Mouse (Mus musculus): ENCODE data around the gene Krt78. TPM values are rescaled to one million over a fixed set of nuclear protein-coding genes. Genes with fewer than 3 reads are reported as not detected.
A peak's percentile ranks its signal among the peaks of the same experiment; 100 is the strongest.
"Not testable (repeated sequence)": the region's sequence is repeated elsewhere in the genome, so short reads cannot be mapped to it uniquely, and the experiment has no call there.

Gene Krt78
- 0.05 and 32.9 TPM in 2 replicates for polyA plus RNA-seq (2012; rRNA removed)

- no peaks in the 10 kb centered on the region for H3K4me1 ChIP-seq (ENCODE audit: control insufficient read depth, insufficient read depth, low read length)
- TF ChIP-seq POLR2A (IDR thresholded peaks at IDR 0.05; ENCODE audit: borderline replicate concordance, extremely low read depth, low read depth, low read length) (no peak), CTCF (IDR thresholded peaks at IDR 0.05; ENCODE audit: insufficient read depth, low read length) (no peak)
- DNase-seq = no peak
- no peak within 1 kb of the TSS for H3K4me3 ChIP-seq (replicated peaks; ENCODE audit: extremely low read depth, low read depth, low read length)
- 81% methylated on average over 9 of the region's 9 CpGs for WGBS
These were observed at the start of gene Krt78 for GRCm38 (mm10) chr15:101954187-101954586. Krt78 (minus strand) TSS chr15:101954287.

DNA sequence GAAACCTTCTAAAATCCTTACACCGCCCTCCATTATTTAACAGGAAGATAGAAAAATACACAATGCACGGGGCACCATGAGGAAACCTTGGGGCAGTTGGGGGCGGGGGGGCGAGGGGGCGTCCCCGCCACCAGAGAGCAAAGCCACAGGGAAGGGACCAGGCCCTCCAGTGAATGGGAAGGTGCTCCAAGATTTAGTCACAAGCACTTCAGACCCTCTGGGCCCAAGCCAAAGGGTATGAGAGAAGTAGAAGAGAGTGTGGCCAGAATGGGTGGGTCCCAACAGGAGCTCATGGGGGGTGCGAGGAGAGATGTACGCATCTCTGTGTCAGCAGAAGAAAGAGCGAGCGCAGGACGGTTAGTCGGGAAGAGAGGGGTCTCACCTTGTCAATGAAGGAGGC is 49.4 kb upstream of the Krt78 start:
- WGBS = 31% methylated on average over 12 of the region's 12 CpGs
- TF ChIP-seq POLR2A (IDR thresholded peaks at IDR 0.05; ENCODE audit: borderline replicate concordance, extremely low read depth, low read depth, low read length) = no peak
- TF ChIP-seq CTCF (IDR thresholded peaks at IDR 0.05; ENCODE audit: insufficient read depth, low read length) = no peak
- Histone ChIP-seq H3K4me1 (ENCODE audit: control insufficient read depth, insufficient read depth, low read length) (no peaks in the 10 kb centered on the region; the same call in 1 of the 2 replicates), H3K4me3 (replicated peaks; ENCODE audit: extremely low read depth, low read depth, low read length) (peak overlapping the region; percentile 65)
- peak; percentile 47 for DNase-seq

DNA sequence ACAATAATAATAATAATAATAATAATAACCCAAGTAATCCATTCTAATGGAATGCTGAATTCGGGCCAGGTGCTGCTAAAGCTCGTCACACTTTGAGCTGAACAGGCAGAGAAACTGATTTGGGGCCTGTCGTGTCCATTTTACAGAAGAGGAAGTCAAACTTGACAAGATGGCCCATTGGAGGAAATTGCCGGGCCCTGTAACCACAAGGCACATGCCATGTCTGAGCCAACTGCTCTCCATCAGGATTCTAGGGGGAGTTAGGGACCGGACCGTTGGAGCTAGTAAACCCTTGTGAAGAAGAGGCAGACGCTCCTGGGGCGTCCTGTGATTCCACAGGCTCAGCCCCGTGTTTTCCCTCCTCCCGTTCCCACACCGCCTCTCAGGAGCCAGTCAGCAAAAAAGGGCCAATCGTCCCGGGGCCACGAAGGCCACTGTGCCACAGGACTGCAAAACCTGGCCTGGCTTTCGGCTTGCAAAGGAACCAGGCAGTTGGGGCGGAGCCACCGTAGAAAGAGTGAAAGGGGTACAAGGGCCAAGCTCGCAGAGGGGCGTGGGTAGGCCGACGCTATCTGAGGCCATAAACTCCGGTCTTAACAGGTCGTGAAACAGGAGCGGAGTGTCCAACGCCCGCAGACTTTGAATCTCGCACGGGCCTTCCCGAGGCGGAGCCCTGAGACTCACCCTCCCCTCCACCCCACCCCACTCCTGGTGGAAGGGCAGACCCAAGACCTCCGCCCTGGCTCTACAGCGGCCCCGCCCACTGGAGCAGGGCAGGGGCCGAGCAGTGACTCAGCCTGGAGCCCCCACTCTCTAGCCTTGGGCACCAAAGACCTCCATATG is 48.8 kb upstream of the Krt78 start:
- peak overlapping the region; percentile 62 for H3K4me3 ChIP-seq (replicated peaks; ENCODE audit: extremely low read depth, low read depth, low read length)
- peak; percentile 63 for DNase-seq
- H3K4me1 ChIP-seq (ENCODE audit: control insufficient read depth, insufficient read depth, low read length) = no peaks in the 10 kb centered on the region; the same call in 1 of the 2 replicates
- WGBS = 7% methylated on average over 34 of the region's 34 CpGs
- TF ChIP-seq CTCF (IDR thresholded peaks at IDR 0.05; ENCODE audit: insufficient read depth, low read length) = no peak
- TF ChIP-seq POLR2A (IDR thresholded peaks at IDR 0.05; ENCODE audit: borderline replicate concordance, extremely low read depth, low read depth, low read length) = no peak

DNA sequence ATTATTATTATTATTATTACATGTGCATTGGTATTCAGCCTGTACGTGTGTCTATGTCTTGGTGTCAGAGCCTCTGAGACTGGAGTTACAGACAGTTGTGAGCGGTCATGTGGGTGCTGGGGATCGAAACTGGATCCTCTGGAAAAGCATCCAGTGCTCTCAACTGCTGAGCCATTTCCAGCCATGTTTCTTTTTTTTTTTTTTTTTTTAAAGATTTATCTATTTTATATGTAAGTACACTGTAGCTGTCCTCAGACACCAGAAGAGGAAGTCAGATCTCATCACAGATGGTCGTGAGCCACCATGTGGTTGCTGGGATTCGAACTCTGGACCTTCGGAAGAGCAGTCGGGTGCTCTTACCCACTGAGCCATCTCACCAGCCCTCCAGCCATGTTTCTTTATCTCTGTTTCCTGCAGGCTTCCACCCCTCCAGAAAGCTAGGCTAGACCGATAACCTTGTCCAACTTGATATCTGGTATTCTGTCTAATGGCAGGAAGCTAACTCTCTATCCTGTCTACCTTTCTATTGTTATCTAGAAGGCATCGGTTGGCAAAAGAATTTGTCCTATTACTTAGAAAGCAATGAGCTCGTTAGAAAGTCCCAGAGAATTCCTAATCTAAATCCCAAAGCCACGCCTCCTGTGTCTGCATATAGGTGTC is 45.7 kb upstream of the Krt78 start:
- no peak overlapping the region for H3K4me3 ChIP-seq (replicated peaks; ENCODE audit: extremely low read depth, low read depth, low read length)
- WGBS = 85% methylated on average over 11 of the region's 11 CpGs
- H3K4me1 ChIP-seq (ENCODE audit: control insufficient read depth, insufficient read depth, low read length) = no peaks in the 10 kb centered on the region; the same call in 1 of the 2 replicates
- no peak for DNase-seq
- no peak for TF ChIP-seq CTCF (IDR thresholded peaks at IDR 0.05; ENCODE audit: insufficient read depth, low read length)

DNA sequence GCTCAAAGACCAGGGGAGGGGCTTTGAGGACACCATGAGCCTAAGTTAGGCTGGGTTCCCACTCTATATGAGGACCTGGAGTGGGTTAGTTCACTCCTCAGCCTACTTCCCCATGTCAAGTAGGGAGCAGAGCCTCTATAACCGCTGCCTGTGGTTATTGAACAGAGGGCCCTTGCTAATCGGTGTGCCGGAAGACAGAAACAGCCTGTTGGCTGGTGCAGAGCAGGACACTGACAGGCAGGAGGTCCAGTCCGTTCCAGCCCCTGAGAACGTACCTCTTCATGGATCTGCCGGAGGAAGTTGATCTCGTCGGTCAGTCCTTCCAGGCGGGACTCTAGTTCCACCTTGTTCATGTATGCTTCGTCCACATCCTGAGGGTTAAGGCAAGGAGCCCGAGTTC is 45.1 kb upstream of the Krt78 start:
- WGBS = 78% methylated on average over 11 of the region's 11 CpGs
- H3K4me3 ChIP-seq (replicated peaks; ENCODE audit: extremely low read depth, low read depth, low read length) = no peak overlapping the region

GRCm38 (mm10) chr15:101996450-101997078 is 42.5 kb upstream of the Krt78 start:
- 76% methylated on average over 11 of the region's 11 CpGs for WGBS
- not testable (repeated sequence) for H3K4me1 ChIP-seq (ENCODE audit: control insufficient read depth, insufficient read depth, low read length)

More for the DNA sequence above, 45.1 kb upstream of the Krt78 start:
- no peak for TF ChIP-seq POLR2A (IDR thresholded peaks at IDR 0.05; ENCODE audit: borderline replicate concordance, extremely low read depth, low read depth, low read length)
- no peak for TF ChIP-seq CTCF (IDR thresholded peaks at IDR 0.05; ENCODE audit: insufficient read depth, low read length)
- no peak for DNase-seq
- H3K4me1 ChIP-seq (ENCODE audit: control insufficient read depth, insufficient read depth, low read length) = no peaks in the 10 kb centered on the region

DNA sequence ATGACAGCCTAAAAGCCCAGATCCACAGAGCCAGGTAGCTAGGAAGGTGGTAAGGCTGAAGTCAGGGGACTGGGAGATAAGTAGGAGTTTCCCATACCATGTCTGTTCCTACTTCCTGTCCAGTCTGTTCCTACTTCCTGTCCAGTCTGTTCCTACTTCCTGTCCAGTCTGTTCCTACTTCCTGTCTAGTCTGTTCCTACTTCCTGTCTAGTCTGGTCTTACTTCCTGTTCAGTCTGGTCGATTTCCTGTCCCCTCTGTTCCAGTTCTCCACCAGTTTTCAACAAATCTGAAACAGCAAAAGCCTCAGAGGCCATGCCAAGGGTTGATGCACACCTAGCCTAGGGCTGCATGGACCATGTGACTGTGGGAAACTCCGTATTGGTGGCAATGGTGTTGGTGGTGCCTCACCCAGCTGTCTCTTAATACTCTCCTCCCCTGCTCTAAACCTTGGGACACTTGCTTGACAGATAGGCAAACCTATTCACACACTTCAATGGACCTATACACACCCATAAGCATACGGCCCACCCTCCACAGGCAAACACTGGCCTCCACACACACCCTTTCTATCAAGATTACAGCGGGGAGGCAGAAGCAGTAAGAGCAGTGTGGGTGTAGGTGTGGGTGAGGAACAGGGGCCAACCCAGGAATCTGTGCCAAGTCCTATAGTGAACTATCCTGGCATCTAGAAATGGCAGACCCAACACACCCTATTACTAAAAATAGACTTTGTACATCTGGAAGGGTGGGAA is 41.6 kb upstream of the Krt78 start:
- Histone ChIP-seq H3K4me3 (replicated peaks; ENCODE audit: extremely low read depth, low read depth, low read length) (no peak overlapping the region), H3K4me1 (ENCODE audit: control insufficient read depth, insufficient read depth, low read length) (no peaks in the 10 kb centered on the region)
- no peak for TF ChIP-seq POLR2A (IDR thresholded peaks at IDR 0.05; ENCODE audit: borderline replicate concordance, extremely low read depth, low read depth, low read length)
- no peak for TF ChIP-seq CTCF (IDR thresholded peaks at IDR 0.05; ENCODE audit: insufficient read depth, low read length)
- DNase-seq = no peak
- WGBS = 75% methylated on average over 4 of the region's 4 CpGs

More at GRCm38 (mm10) chr15:101996450-101997078, 42.5 kb upstream of the Krt78 start:
- not testable (repeated sequence) for DNase-seq; H3K4me3 ChIP-seq (replicated peaks; ENCODE audit: extremely low read depth, low read depth, low read length)

GRCm38 (mm10) chr15:101994365-101994764 is 40.3 kb upstream of the Krt78 start:
- DNase-seq = no peak
- whole genome bisulfite sequencing = 64% methylated on average over 6 of the region's 6 CpGs
- Histone ChIP-seq H3K4me1 (ENCODE audit: control insufficient read depth, insufficient read depth, low read length) (no peaks in the 10 kb centered on the region), H3K4me3 (replicated peaks; ENCODE audit: extremely low read depth, low read depth, low read length) (no peak overlapping the region)
- TF ChIP-seq CTCF (IDR thresholded peaks at IDR 0.05; ENCODE audit: insufficient read depth, low read length) (no peak), POLR2A (IDR thresholded peaks at IDR 0.05; ENCODE audit: borderline replicate concordance, extremely low read depth, low read depth, low read length) (no peak)

DNA sequence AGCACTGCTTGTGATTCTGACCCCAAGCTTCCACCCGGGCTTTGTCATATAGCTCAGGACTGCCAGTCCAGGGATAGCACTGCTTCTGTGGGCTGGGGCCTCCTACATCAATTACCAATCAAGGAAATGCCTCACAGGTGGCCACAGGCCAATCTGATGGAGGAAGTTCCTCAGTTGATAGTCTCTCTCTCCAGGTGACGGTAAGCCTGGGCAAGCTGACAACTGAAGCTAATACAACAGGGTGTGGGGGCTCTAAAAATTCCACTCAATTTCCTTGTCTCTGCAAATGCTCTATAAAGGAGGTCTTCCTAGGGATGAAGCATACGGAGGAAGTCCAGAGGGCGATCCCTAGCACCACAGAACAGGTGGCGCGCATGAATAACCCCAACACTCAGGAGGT is 36.9 kb upstream of the Krt78 start:
- Histone ChIP-seq H3K4me3 (replicated peaks; ENCODE audit: extremely low read depth, low read depth, low read length) (no peak overlapping the region), H3K4me1 (ENCODE audit: control insufficient read depth, insufficient read depth, low read length) (no peaks in the 10 kb centered on the region)
- 74% methylated on average over 6 of the region's 6 CpGs for WGBS
- TF ChIP-seq POLR2A (IDR thresholded peaks at IDR 0.05; ENCODE audit: borderline replicate concordance, extremely low read depth, low read depth, low read length) = no peak
- no peak for DNase-seq

Data from lung, adult 2 months (tissue).